Mouse (Mus musculus) cerebellum, adult 8-10 months (tissue): ENCODE data around the gene Pdzd4.
A peak's percentile ranks its signal among the peaks of the same experiment; 100 is the strongest.

Source experiments
- DNase-seq: peaks from one replicate; pipeline ENCODE4 v3.0.0; 2022

Pdzd4 gene

DNA sequence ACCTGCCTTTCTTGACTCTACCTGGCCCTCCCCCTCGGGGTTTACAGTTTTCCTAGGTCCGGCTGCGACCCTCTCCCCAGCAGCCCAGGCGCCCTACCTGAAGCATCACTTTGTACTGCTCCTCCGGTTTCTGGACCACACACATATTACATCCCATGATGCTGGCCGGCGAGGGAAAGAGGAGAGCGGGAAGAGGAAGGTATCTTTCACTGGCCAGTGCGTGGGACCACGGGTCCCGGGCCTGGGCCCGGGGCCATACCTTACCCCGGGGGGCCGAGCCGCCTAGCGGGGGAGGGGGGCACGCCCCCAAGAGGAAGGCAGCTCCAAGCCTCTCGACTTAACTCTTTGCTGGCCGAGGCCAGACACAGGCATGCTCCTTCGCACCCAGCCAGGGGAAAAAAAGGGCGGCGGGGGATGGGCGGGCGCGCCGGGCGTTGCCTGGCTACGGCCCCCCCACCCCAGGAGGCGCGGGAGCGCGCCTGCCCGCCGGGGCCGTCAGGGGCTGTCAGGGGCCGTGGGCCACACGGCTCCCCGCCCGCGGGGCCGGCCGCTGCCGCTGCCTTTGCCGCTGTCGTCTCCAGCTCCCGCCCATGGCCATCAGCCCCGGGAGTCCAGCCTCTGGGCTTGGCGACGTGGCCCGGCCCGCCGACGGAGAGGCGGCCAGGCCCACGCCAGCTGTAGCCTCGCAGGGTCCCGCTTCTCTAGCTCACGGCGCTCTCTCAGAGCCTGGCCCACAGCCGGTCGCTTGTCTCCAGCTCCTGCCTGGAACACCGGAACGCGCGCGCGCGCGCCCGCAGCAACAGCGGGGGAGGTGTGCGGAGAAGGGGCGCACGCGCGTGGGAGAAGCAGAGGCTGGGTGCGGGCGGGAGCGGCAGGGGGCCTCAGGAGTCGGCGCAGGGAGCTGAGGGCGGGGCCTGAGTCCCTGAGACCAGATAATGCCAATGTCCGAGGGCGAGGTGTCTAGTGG, at the start of gene Pdzd4:
Gene Pdzd4 (minus strand): TSS at position 785 of the 967 bp plus-strand sequence.
- peak; percentile 65 for DNase-seq

DNA sequence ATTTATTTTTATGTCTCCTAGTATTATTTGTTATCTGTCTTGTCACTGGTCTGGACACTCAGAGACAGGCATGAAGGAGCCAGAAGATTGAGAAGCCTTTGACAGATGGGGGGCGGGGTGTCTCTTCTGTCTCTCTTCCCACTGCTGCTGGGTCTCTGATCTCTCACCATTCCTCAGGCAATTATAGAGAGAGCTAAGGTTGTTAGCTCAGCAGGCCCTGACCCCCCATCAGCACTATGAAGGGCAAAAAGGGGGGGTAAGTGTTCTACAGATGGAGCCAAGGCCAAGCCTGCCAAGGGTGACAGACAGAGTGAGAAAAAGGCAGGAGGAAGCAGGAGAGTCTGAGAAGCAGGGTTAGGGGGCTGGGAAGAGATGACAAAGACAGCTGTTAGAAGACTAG, 47.2 kb upstream of the Pdzd4 start:
- DNase-seq = no peak

DNA sequence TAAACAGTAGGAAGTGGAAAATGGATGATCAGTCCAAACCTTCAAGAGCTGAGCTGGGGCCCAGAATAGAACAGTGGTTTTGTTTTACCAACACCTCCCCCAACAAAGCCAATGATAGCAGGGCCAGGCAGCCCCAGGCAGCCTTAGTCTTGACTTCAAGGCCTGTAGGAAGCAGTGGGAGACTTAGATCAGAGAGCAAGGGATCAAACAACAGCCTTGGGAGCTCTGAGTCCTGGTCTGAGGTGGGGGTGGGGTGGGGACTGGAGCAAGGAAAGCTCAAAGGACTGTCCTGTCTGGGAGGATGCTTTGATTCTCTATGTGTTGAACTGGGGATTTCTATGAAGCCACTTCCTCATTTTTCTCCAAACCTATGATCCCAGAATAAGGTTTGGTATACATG, 46.7 kb upstream of the Pdzd4 start:
- no peak for DNase-seq

DNA sequence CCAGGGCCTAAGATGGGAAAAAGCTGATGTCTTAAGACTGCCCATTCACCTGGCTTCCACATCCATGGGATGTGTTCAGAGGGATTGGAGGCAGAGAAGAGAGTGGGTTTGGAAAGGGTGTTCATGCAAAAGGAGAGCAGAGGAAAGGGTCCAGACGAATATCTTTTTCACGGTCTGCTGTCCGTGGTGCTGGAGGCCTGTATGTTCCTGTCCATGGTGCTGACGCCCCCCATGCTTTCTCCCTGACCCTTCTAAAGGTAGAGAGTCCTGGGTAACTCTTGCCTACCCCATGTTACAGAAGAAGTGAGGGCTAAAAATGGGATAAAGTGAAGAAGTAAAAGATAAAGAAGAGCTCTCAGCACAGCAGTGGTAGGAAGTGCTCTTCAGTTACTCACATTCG, 44.6 kb upstream of the Pdzd4 start:
- DNase-seq = no peak

DNA sequence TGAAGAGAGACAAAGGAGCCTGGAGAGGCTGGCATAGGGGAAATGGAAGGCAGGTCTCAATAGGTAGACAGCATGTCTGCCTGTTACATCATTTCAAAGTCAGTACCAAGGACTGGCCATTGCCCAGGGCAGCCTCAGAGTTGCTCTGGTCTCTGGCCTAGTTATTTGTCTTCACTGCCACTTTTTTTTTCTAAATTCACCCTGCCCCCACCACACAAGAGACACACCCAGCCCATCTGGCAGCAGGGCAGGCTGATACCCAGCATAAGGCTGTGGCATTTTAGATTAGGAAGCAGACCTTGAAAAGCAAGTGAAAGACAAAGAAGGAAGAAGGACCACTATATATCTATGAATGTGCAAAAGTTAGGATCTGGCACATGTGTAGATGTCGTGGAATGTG, 43.1 kb upstream of the Pdzd4 start:
- DNase-seq = no peak

DNA sequence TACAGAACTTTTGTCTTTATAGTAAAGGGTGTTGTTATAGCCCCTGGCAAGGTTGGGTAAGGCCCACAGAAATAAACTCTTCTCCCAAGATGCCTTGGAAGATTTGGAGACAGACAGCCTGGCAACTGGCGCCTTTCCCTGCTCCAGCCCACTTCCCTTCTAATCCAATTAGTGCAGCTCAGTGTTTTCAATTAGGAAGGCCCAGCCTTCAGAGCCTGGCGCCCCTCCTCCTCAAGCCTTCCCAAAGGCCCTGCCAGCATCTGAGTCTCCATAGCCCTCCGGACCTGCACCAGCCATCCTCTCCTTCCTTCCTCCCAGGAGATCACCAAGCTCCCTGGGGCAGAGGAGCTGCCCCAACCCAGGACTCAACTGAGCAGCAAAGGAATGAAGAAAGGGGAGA, 42.5 kb upstream of the Pdzd4 start:
- no peak for DNase-seq

DNA sequence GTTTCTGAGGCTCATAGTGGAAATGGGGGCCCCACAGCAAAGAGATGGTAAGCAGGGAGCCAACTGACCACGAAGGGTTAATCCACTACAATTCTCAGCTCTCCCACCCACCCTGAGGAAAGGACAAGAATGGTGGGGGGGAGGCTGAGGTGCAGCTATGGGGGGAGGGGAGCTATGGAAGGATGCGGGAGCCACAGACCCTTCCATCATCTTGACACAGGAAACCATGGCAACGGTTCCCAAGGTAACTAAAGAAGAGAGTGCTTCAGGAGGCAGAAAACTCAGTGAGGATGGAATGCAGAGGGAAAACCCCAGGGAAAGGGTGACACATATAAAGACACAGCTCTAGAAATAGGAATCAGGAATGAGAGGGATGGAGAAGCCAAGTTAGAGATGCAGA, 39.9 kb upstream of the Pdzd4 start:
- DNase-seq = no peak

DNA sequence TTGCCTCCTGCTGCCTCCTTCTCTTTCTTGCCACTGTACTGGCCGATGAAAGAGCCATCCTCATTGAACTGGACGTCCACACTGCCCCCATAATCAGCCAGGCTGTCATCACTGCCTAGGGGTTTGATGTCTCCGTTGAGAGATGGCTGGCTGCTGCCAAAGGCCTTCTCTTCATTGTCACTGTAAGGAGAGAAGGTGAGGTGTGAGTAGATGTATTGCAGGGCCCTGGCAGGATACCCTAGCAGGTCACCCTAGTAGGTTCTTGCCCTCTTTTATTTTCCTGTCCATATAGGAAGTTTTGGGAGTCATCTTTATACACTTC, 30.3 kb upstream of the Pdzd4 start:
- DNase-seq = no peak

DNA sequence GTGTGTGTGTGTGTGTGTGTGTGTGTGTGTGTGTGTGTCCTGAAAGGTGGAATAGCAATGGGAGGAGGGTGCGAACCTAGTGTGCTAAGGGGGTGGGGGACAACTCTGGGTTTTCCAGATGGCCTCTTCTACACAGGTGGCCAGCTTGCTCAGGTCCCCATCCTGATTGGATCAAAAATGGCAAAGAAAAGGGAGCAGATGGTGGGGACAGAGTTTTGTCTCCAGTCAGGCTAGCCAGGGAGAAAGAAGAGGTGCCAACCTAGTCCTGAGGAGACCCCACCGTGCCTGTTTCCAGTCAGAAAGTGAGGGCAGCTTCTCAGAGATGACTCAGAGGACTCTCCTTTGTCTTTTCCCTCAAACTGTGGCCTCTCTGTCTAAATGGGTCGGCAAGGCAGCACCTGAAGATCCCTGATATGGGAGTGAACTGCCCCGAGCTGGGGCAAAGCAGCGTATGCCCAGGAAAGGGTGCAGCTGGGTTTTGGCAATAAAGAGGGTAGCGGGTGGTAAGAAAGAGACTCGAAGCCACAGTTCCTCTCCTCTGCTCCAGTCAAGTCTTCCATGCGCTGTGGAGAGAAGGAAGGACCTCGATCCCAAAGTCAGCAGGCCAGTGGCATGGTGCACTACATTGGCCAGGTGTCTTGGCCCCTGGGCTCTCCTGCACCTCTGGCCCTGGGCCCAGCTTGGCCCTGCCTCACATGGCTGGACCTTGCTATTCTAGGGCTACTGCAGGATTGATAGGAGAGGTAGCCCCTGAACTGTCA, 29.7 kb upstream of the Pdzd4 start:
- DNase-seq = peak; percentile 52

DNA sequence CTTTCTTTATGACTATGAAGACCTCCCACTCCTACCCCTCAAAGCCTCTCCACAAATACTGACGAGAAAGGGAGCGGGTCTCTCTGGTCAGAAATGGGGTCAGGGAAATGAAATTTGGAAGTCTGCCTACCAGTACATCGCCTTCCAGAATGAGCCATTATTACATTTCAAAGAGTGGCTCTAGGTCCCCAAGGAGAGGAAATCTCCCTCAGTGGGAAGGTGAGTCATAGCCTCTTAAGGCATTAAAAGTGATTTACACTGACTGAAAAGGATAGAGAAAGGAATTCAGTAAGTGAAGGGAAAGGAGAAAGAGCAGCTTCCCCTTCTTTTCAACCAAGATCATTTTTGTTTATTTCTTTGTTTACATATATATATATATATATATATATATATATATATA, 11.9 kb upstream of the Pdzd4 start:
- no peak for DNase-seq

DNA sequence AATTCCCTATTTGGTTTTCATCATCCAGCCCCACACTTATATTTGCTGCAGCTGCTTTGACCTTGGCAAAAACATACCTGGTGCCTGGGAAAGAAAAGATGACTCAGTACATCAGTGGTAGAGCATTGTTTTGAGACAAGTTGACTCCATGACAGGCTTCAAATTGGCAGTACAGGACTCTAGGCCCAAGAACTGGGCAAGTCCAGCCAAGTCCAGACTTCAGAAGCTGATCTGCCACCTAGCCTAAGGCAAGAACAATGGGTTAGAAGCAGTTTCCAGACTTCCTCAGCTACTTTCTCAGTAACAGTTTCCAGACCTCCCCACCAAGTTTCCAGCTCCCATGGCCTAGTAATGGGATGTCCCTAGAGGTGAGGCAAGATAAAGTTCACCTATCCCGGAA, 11.0 kb upstream of the Pdzd4 start:
- no peak for DNase-seq

DNA sequence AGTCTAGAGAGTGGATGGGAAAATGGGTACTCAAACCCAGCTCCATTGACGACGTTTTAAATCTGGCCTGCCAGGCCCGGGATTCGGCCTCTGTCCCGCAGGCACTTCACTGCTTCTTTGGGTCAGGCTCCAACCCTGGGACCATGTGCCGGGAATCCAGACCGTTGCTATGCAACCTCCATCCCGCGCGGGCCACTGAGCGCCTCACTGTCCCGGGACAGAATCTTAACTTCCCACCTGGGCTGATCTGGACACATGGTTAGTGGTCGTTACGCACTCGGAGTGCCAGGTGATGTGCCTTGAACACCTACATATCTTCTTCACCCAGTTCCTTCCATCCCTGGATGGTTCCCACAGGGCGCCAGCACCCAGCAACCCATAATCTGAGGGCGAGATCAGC, 1.0 kb downstream of the Pdzd4 start:
- DNase-seq = peak; percentile 20

DNA sequence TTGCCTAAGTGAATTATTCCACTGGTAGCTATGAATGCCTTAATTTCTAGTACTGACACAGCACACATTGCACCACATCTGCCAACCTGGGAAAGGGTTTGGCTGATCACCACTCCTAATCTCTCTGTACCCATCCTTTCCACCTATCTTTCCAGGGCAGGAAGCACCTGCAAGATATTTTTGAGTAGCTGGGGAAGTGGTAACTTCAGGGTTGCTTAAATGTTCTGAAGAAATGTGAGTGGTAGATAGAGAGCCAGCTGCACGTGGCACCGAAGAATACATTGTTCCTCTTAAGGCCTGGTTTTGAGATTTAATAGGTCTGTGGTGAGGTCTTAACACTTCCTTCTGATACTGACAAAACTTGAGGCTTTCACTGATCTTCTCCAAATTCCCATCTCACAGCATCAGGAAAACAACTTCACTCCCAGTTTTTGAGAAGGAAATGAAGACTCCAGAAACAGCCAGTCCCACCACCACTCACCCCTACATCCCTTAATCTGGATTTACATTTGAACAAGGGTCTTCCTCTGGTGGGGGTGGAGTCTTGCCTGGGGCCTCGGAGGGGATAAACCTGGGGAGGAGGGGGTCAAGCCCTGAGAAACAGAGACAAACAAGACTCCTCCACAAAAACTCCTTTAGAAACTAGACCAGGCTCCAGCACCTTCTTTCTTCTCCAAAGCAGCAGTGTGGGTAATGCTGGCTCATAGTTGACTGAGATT, 8.0 kb downstream of the Pdzd4 start:
- DNase-seq = no peak

DNA sequence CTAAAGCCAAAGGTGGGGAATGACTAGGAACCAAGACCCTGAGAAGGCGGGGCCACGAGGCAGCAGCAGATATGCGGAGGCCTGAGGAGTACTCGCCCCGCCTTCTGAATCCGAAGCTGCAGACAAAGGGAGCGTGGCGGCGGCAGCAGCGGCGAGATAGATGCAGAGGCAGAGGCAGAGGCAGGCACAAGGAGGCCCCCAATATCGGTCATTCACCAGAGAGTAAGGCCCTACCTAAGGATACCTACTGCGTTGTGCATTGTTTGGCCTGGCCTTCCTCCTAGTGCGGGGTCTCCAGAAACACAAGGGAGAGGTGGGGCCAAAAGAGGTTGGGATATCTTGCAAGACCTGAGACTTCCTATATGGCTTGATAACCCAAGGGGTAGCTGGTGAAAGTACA, 9.7 kb downstream of the Pdzd4 start:
- no peak for DNase-seq

DNA sequence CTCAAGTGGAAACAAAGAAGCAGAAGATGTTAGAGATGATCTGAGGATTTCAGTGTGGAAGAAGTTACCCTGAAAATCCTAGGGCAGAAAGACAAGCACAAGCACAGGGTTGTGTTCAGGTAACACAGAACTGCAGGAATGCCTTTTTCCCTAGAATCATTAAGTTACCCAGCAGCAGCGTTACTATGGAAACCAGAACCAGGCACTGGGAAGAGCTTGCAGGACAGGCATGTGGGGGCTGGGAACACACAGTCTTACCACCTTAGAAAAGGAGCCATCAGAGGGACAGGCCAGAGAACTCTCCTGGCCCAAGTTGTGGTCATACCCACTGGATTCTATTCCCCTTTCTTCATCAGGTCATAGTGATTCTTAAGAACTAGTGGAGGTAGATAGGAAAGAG, 19.0 kb downstream of the Pdzd4 start:
- DNase-seq = no peak

DNA sequence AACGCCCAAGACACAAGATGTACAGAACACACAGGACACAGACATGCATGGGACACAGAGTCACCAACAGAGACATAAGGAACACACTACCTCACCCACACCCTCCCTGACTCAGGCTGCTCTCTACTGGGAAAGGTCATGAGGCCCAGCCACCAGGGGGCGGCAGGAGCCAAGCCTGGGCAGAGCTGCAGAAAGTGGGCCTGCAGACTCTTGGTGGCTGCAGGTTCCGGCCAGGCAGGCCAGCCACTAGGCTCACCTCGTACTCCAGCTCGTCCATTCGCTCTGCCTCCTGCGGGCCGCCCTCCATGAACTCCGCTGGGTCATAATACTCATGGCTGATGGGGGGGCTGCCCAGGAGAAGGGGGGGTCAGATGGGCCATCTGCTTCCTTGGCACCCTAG, 26.3 kb downstream of the Pdzd4 start:
- peak; percentile 79 for DNase-seq

DNA sequence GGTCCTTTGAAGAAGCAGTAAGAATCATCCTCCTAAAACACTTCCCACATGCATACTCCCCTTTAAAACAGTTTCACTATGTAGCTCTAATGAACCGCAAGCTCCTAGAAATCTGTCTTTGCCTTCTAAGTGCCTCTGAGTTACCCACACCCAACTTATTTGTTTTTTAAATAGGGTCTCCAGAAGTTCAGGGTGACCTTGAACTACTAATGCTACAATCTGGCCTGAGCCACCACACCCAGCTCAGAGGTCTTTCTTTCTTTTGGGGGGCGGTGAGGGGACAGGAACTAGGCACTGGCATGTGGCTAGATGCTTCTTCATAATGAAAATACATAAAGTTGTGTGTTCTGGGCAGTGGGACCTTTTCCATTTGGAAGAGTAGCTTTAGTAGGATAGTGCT, 27.3 kb downstream of the Pdzd4 start:
- no peak for DNase-seq

DNA sequence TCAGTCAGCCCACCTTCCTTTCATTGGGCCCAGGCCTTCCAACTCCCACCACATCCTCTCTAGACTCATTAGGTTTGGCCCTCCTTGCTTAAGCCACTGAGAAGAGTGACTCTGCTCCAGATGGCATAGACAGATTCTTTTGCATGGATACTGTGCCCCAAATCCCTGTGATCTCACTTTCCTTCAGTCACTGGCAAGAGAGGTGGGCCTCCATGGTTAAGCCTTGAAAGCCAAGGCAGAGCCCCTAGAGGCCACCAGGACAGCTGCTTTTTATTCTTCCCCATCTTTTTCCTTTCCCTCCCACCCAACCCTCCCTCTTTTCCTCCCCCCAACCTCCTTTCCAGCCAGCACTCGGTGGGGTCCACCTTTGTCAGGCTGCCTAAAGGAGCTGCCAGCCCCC, 31.3 kb downstream of the Pdzd4 start:
- DNase-seq = no peak

DNA sequence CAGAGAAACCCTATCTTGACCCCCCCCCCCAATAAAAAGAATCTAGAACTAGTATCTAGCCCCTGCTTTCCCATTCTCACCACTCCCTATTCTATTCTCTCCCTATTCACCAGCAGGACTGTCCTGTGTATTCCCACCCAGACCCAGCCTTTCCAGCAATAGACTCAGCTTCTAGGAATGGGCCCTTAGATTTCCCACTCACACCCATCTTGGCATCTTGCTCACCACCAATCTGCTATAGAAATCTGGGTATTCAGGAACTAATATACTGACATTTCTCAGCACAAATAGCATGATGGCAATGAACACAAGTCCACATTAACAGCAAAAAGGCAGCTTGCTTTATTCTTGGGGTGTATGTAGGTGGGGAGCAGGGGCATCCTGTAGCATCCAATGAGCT, 31.7 kb downstream of the Pdzd4 start:
- no peak for DNase-seq

DNA sequence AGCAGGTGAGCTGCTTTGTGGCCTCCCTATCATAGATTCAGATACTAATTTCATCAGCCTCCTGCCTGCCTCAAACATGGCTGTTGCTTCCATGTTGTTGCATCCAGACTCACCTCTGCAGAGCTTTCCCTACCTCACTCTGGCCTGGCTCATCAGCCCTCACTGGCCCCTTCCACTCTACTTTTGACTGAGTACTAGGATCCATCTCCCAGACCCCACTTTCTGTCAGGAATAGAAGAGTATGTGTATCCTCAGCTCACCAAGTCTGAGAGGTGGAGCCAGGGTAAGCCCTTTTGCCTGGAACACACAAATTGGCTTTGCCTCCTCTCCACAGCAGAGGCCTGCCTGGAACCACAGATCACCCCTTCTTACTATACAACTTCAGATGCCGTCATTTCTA, 36.3 kb downstream of the Pdzd4 start:
- no peak for DNase-seq

DNA sequence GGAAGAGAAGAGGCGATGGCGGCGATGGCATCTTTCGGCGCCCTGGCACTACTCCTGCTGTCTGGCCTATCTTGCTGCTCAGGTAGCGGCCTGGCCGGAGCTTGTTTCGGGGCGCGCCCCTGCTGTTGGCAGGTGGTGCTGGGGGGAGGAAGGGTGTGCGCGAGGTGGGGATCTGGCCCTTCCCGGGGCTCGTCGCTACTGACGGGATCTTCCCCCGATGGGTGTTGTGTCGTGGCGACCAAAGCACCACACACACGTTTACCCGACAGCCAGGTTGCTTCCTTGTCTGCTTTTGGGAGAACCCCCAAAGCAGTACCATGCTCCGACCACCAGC, 37.6 kb downstream of the Pdzd4 start:
- DNase-seq = no peak

DNA sequence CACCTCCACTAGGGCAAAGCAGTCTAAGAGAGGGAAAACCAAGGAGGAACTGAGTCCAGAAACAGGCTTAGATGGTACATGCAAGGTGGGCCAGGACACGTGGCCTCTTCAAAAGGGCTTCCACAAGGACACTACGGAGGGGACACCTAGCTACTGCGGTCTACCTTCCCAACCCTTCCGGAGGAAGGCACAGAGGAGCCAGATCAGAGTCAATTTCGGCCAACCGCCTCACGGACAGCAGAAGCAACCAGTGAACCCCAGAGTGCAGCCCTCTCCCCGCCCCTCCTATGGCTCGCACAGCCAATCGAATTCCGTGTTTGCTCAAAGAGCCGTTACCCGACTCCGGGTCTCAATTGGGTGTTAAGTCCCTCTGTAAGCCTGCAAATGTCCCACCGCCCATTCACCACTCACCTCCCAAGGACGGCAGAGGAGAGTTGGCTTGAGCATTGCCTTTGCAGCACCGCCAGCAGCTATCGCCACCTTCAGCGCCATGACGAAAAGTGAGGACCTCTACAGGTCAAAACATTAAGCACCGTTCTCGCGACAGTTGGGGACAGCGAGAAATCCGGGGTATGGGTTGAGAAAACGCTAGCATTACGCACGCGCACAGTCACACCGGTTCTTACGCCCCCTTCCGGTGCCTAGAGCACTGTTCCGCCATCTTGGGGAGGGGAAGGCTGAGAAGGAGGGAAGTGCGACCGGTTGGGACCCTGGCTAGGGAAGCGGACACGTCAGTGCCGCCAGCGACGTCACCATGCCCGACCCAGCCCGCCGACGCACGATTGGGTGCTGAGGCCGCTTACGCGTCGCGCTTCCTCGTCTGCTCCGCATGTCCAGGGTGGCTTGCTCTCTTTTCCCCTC, 38.2 kb downstream of the Pdzd4 start, which contains the start of the genes Idh3g and Ssr4:
Gene Idh3g (minus strand): TSS at position 534 of the 861 bp plus-strand sequence.
Gene Ssr4 (plus strand): TSS at position 665 of the 861 bp plus-strand sequence.
- peak; percentile 89 for DNase-seq

DNA sequence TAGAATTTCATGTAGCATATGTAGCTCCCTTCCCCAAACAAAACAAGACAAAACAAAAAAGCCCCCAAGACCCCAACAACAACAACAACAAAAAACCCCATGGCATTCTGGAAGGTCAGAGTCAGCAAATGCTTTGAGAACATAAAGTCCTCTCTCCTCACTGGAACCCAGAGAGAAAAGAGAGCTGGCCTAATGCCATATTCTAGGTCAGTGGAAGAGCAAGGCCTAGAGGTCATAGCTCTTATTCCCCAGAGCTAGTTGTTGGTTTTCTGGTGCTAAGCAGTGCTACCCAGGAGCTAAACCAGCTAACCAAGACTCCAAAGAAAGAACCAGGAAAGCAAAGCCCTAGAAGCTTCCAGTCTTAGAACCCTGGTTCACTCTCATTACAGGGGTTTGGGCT, 39.1 kb downstream of the Pdzd4 start:
- DNase-seq = no peak
